Mouse (Mus musculus): ENCODE measurements at regions not wholly inside any gene's neighbourhood (a gene's known extent, or its start where the extent isn't known, plus 50 kb on each side); places are given as distances from the start of the nearest gene placed in this dataset.

GRCm38 (mm10) chr14:61698358-61699055 is 91.2 kb downstream of the Kcnrg start:
- Histone ChIP-seq H3K36me3 (no peaks in the 10 kb centered on the region), H3K9me3 (replicated peaks) (no peaks in the 10 kb centered on the region), H3K27ac (no peak overlapping the region), H3K4me3 (no peak overlapping the region), H3K27me3 (no peaks in the 10 kb centered on the region; the same call in 1 of the 2 replicates), H3K4me2 (replicated peaks) (no peak overlapping the region), H3K4me1 (no peaks in the 10 kb centered on the region), H3K9ac (no peak overlapping the region)
- no peak for ATAC-seq (ENCODE audit: low FRiP score)
- 62% methylated on average over 12 of the region's 12 CpGs for WGBS

- Histone ChIP-seq H3K4me2 (replicated peaks) (no peak overlapping the region), H3K27ac (no peak overlapping the region), H3K4me3 (no peak overlapping the region), H3K4me1 (no peaks in the 10 kb centered on the region), H3K36me3 (no peaks in the 10 kb centered on the region), H3K9me3 (replicated peaks) (no peaks in the 10 kb centered on the region), H3K27me3 (no peaks in the 10 kb centered on the region; the same call in 1 of the 2 replicates), H3K9ac (no peak overlapping the region)
- ATAC-seq (ENCODE audit: low FRiP score) = no peak
- 78% methylated on average over 7 of the region's 7 CpGs for WGBS
These were observed 92.4 kb downstream of the Kcnrg start for GRCm38 (mm10) chr14:61699638-61700037.

DNA sequence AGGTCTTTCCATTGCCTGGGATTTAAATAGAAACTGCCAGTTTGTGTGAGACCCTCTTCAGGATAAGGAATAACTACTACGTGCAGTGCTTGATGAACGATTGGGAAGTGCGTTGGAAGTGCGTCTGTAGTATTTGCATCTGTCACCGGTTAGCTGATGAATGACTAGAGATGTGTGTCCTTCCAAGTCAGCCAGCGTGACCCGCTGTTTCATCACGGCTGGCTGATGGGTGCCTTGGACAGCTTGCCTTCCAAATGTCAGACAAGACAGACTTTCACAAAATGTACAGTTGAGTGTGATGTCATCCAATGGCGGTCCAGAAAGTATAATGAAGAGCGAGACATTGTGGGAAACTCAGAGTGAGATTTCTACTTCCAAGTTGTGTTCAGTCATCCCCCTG is 93.9 kb downstream of the Kcnrg start:
- Histone ChIP-seq H3K9ac (no peak overlapping the region), H3K4me3 (no peak overlapping the region), H3K27ac (no peak overlapping the region), H3K4me1 (no peaks in the 10 kb centered on the region), H3K27me3 (no peaks in the 10 kb centered on the region), H3K9me3 (replicated peaks) (no peaks in the 10 kb centered on the region), H3K36me3 (no peaks in the 10 kb centered on the region), H3K4me2 (replicated peaks) (no peak overlapping the region)
- WGBS = 65% methylated on average over 10 of the region's 10 CpGs
- no peak for ATAC-seq (ENCODE audit: low FRiP score)

- Histone ChIP-seq H3K27me3 (no peaks in the 10 kb centered on the region), H3K27ac (no peak overlapping the region), H3K9me3 (replicated peaks) (no peaks in the 10 kb centered on the region), H3K9ac (no peak overlapping the region), H3K36me3 (no peaks in the 10 kb centered on the region), H3K4me1 (no peaks in the 10 kb centered on the region), H3K4me2 (replicated peaks) (no peak overlapping the region), H3K4me3 (no peak overlapping the region)
- ATAC-seq (ENCODE audit: low FRiP score) = no peak
- WGBS = 70% methylated on average over 3 of the region's 3 CpGs
These were observed 96.7 kb downstream of the Kcnrg start for GRCm38 (mm10) chr14:61703916-61704315.

GRCm38 (mm10) chr14:61706984-61707383 is 99.7 kb downstream of the Kcnrg start:
- WGBS = 82% methylated on average over 6 of the region's 6 CpGs
- Histone ChIP-seq H3K9ac (no peak overlapping the region), H3K4me1 (no peaks in the 10 kb centered on the region), H3K4me3 (no peak overlapping the region), H3K9me3 (replicated peaks) (no peaks in the 10 kb centered on the region), H3K36me3 (no peaks in the 10 kb centered on the region), H3K4me2 (replicated peaks) (no peak overlapping the region), H3K27ac (no peak overlapping the region), H3K27me3 (no peaks in the 10 kb centered on the region)
- ATAC-seq (ENCODE audit: low FRiP score) = no peak

DNA sequence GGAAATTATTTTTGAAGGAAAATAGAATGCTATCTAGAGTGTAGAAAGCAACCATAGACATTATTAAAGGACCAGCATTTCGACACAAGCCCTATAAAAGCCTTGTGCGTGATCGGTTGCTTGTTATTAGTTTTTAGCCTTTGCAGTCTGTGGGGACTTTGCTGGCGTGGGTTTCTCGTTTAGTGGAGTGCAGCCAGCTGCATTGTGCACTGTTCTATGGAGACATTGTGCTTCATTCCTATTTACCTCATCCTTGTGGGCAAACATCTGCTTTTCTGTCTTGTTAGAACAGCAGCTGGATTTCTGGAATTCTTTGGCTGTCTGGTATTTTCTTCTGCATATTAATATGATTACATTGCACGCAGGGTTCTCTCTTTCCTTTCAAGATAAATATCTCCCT is 101.1 kb downstream of the Kcnrg start:
- Histone ChIP-seq H3K4me2 (replicated peaks) (no peak overlapping the region), H3K4me1 (no peaks in the 10 kb centered on the region), H3K36me3 (no peaks in the 10 kb centered on the region), H3K4me3 (no peak overlapping the region), H3K9ac (no peak overlapping the region), H3K27ac (no peak overlapping the region), H3K9me3 (replicated peaks) (no peaks in the 10 kb centered on the region), H3K27me3 (no peaks in the 10 kb centered on the region)
- ATAC-seq (ENCODE audit: low FRiP score) = no peak
- 70% methylated on average over 6 of the region's 6 CpGs for WGBS

DNA sequence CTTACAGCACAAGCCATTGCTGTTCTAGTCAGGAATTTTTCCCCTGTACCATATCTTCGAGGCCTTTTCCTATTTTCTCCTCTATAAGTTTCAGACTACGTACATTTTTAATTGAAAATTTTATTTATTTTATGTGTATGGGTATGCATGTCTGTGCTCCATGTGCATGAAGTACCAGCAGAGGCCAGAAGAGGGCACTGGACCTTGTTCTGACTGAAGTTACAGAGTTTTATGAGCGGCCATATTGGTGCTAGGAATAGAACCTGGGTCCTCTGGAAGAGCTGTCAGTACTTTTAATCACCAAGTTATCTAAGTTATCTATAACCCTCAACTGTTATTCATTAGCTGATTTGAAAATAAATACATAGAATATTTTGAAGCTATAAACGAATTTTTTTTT is 108.5 kb downstream of the Kcnrg start:
- Histone ChIP-seq H3K9ac (no peak overlapping the region), H3K9me3 (replicated peaks) (peaks cover 3% of the 10 kb centered on the region; the same call in 1 of the 2 replicates), H3K27me3 (no peaks in the 10 kb centered on the region), H3K4me3 (no peak overlapping the region), H3K4me1 (no peaks in the 10 kb centered on the region), H3K4me2 (replicated peaks) (no peak overlapping the region), H3K36me3 (no peaks in the 10 kb centered on the region), H3K27ac (no peak overlapping the region)
- no peak for ATAC-seq (ENCODE audit: low FRiP score)
- WGBS = 98% methylated on average over 4 of the region's 4 CpGs

DNA sequence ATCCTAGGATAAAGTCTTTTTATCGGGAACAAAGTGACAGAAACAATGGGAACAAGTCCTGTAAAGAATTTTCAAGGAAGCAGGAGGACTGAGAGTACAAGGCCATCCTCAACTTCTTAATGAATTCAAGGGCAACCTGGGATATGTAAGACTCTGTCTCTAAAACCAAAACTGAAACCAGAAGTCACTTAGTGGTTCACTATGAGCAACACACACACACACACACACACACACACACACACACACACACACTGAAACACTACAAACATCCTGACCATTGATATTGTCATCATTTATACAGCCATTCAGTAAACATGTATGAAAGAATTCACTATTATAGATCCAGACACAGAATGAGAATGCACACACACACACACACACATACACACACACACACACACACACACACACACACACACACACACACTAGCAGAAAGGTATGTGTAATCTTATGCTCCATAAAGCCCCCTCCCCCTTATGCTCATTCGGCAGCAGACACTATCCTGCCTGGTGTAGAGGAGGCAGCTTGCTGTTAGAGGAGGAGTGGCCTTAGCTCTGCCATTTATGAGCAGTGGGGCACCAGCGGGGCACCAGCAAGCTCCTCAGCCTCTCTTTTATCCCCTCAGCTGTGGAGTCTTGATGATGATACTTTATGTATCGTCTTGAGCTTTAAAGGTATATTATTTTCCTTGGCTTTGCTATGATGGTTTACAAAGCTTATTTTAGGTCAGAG is 111.3 kb downstream of the Kcnrg start:
- peaks cover 3% of the 10 kb centered on the region; the same call in 1 of the 2 replicates for H3K9me3 ChIP-seq (replicated peaks)
- no peak overlapping the region for H3K27ac ChIP-seq
- no peaks in the 10 kb centered on the region for H3K36me3 ChIP-seq
- H3K9ac ChIP-seq = no peak overlapping the region
- no peaks in the 10 kb centered on the region for H3K27me3 ChIP-seq
- ATAC-seq (ENCODE audit: low FRiP score) = no peak
- no peak overlapping the region for H3K4me3 ChIP-seq
- H3K4me2 ChIP-seq (replicated peaks) = no peak overlapping the region
- H3K4me1 ChIP-seq = no peaks in the 10 kb centered on the region
- 48% methylated on average over 4 of the region's 4 CpGs for WGBS

GRCm38 (mm10) chr14:61721302-61721701 is 114.0 kb downstream of the Kcnrg start:
- 91% methylated on average over 4 of the region's 4 CpGs for WGBS
- no peak overlapping the region for H3K9ac ChIP-seq
- H3K4me1 ChIP-seq = no peaks in the 10 kb centered on the region
- H3K36me3 ChIP-seq = no peaks in the 10 kb centered on the region
- no peak overlapping the region for H3K4me3 ChIP-seq
- no peaks in the 10 kb centered on the region for H3K27me3 ChIP-seq
- ATAC-seq (ENCODE audit: low FRiP score) = no peak
- no peak overlapping the region for H3K4me2 ChIP-seq (replicated peaks)
- no peak overlapping the region for H3K27ac ChIP-seq
- no peaks in the 10 kb centered on the region; the same call in 1 of the 2 replicates for H3K9me3 ChIP-seq (replicated peaks)

- Histone ChIP-seq H3K27me3 (peaks cover 4% of the 10 kb centered on the region; the same call in 1 of the 2 replicates), H3K9me3 (replicated peaks) (no peaks in the 10 kb centered on the region), H3K36me3 (no peaks in the 10 kb centered on the region), H3K9ac (no peak overlapping the region), H3K4me3 (no peak overlapping the region), H3K4me1 (no peaks in the 10 kb centered on the region), H3K4me2 (replicated peaks) (no peak overlapping the region), H3K27ac (no peak overlapping the region)
- ATAC-seq (ENCODE audit: low FRiP score) = no peak
- WGBS = 89% methylated on average over 3 of the region's 3 CpGs
These were observed 117.7 kb downstream of the Kcnrg start for GRCm38 (mm10) chr14:61724942-61725341.

- Histone ChIP-seq H3K4me2 (replicated peaks) (no peak overlapping the region), H3K9me3 (replicated peaks) (no peaks in the 10 kb centered on the region), H3K27ac (no peak overlapping the region), H3K36me3 (no peaks in the 10 kb centered on the region), H3K4me3 (no peak overlapping the region), H3K4me1 (no peaks in the 10 kb centered on the region), H3K27me3 (peaks cover 4% of the 10 kb centered on the region; the same call in 1 of the 2 replicates), H3K9ac (no peak overlapping the region)
- ATAC-seq (ENCODE audit: low FRiP score) = no peak
- WGBS = 30% methylated on average over 5 of the region's 5 CpGs
These were observed 121.3 kb downstream of the Kcnrg start for GRCm38 (mm10) chr14:61728562-61728961.

DNA sequence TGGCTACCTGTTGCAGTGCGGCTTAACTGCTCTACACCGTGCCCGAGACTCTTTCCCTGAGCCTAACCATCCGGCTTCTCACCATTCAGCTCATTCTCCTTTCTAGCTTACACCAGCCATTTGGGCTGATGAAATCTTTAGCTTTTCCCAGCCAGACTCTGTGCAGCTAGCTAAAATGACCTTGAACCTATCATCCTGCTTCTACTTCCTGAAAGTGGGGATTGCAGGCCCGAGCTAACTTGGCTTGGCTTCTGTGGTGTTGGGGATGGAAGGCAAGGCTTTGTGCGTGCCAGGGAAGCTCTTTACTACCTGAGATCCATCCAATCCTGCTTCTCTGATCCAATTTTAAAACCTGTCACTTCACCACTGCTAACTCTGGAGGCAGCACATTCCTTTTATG is 128.3 kb downstream of the Kcnrg start:
- Histone ChIP-seq H3K27ac (no peak overlapping the region), H3K4me1 (peaks cover 6% of the 10 kb centered on the region), H3K9me3 (replicated peaks) (no peaks in the 10 kb centered on the region), H3K4me3 (no peak overlapping the region), H3K4me2 (replicated peaks) (no peak overlapping the region), H3K9ac (no peak overlapping the region), H3K27me3 (no peaks in the 10 kb centered on the region), H3K36me3 (no peaks in the 10 kb centered on the region)
- 77% methylated on average over 6 of the region's 6 CpGs for WGBS
- no peak for ATAC-seq (ENCODE audit: low FRiP score)

Data from hindbrain, embryonic 12.5 days (tissue).